Mouse (Mus musculus) liver, embryonic 14.5 days (tissue): ENCODE data around the gene Ago3. TPM values are rescaled to one million over a fixed set of nuclear protein-coding genes. Genes with fewer than 3 reads are reported as not detected.

Experiments used
- ATAC-seq: fragments of 200-750 bp; cut with Nextera tagmentation; 2 replicates; pipeline ENCODE4 v1.8.0; 2017; ENCODE audit warnings: moderate number of reproducible peaks, mild to moderate bottlenecking, moderate library complexity; ENCODE audit not compliant: insufficient read depth
- DNase-seq, 3 experiments: peaks; one replicate each; pipeline ENCODE4 v3.0.0-alpha.2; 2012 to 2013; ENCODE audit warnings: low read depth in 3 of 3, low spot score in 3 of 3
- H3K27ac ChIP-seq: fragments of 300-500 bp; sonication (generic); 2 replicates; pipeline ENCODE4 v1.5.1; 2014; ENCODE audit warnings: moderate library complexity, mild to moderate bottlenecking, control low read depth, inconsistent platforms
- H3K27me3 ChIP-seq: fragments of 300-500 bp; sonication (generic); 2 replicates; pipeline ENCODE4 v1.6.1; 2014; ENCODE audit warnings: mild to moderate bottlenecking, low read length, moderate library complexity; ENCODE audit not compliant: control insufficient read depth, insufficient read depth
- H3K36me3 ChIP-seq: fragments of 300-500 bp; sonication (generic); replicated peaks from 2 replicates; pipeline ENCODE4 v1.6.1; 2014; ENCODE audit warnings: low read depth; ENCODE audit not compliant: control insufficient read depth, insufficient read depth
- H3K4me1 ChIP-seq, 2 experiments: fragments of 200-500 bp in 1 of 2; fragments of 300-500 bp in 1 of 2; sonication (generic) in 1 of 2; replicated peaks; 2 replicates each; pipeline ENCODE4 v1.6.1; 2012 to 2014; ENCODE audit warnings: antibody characterized with exemption in 1 of 2, inconsistent platforms in 1 of 2, low read length in 1 of 2; ENCODE audit not compliant: control insufficient read depth in 2 of 2, insufficient read depth in 2 of 2
- H3K4me2 ChIP-seq: fragments of 300-500 bp; sonication (generic); 2 replicates; pipeline ENCODE4 v1.6.1; 2014; ENCODE audit warnings: low read depth, mild to moderate bottlenecking, control low read depth, moderate library complexity
- H3K4me3 ChIP-seq, 2 experiments: fragments of 200-500 bp in 1 of 2; fragments of 300-500 bp in 1 of 2; sonication (generic) in 1 of 2; 2 replicates each; pipeline ENCODE4 v1.5.1; 2012 to 2014; ENCODE audit warnings: low read depth in 2 of 2, low read length in 2 of 2, mild to moderate bottlenecking in 2 of 2, control low read depth in 1 of 2, inconsistent platforms in 1 of 2, moderate library complexity in 1 of 2; ENCODE audit not compliant: insufficient read depth in 1 of 2
- H3K9ac ChIP-seq: fragments of 300-500 bp; sonication (generic); replicated peaks from 2 replicates; pipeline ENCODE4 v1.6.1; 2014; ENCODE audit warnings: mild to moderate bottlenecking, control low read depth, moderate library complexity
- H3K9me3 ChIP-seq: fragments of 300-500 bp; sonication (generic); 2 replicates; pipeline ENCODE4 v1.6.1; 2016; ENCODE audit warnings: low read length, mixed read lengths; ENCODE audit not compliant: control insufficient read depth
- CTCF ChIP-seq: IDR thresholded peaks from 2 replicates; pipeline ENCODE4 v1.5.1; 2016; ENCODE audit warnings: antibody characterized with exemption, low read depth, control low read depth
- EP300 ChIP-seq: IDR thresholded peaks from 2 replicates; pipeline ENCODE4 v1.6.1; 2016; ENCODE audit warnings: antibody characterized with exemption, low read depth
- WGBS: fragments of 180-500 bp; shearing (Covaris S2); extraction: QIAGEN DNeasy Blood & Tissue Kit; methylation state at CpG from one replicate; pipeline ENCODE4 v1.1.7; 2014; ENCODE audit not compliant: insufficient replicate concordance; 5-methylcytosine and 5-hydroxymethylcytosine counted together
- polyA plus RNA-seq, 2 experiments: library from polyadenylated mRNA; depleted of rRNA in 1 of 2; stranded (reverse) in 1 of 2; unstranded in 1 of 2; fragments of >200 nt; fragmentation: Nextera tagmentation in 1 of 2; extraction: Ambion mirVana in 1 of 2; gene quantifications; 2 replicates each; pipeline versions ENCODE4 v1.2.1 to v1.2.3; 2012 to 2014

Gene Ago3
- polyA plus RNA-seq, 2 experiments: 1.1 to 4.3 TPM

- Histone ChIP-seq H3K27ac (no peak overlapping the region), H3K27me3 (no peaks in the 10 kb centered on the region), H3K4me1 (peaks cover 9 to 13% of the 10 kb centered on the region in 2 experiments; a peak in 3 of 4 replicates), H3K4me2 (no peak overlapping the region), H3K4me3 (no peak overlapping the region), H3K9me3 (no peaks in the 10 kb centered on the region), H3K9ac (no peak overlapping the region), H3K36me3 (no peaks in the 10 kb centered on the region)
- DNase-seq: no peak
- TF ChIP-seq CTCF: no peak
- no peak for TF ChIP-seq EP300
- no peak for ATAC-seq
- 65% methylated on average over 4 of the region's 4 CpGs for WGBS
Measured at GRCm38 (mm10) chr4:126431746-126432145, 2.4 kb upstream of the Ago3 start.

GRCm38 (mm10) chr4:126428682-126429346 lies 542 bp downstream of the Ago3 start:
- TF ChIP-seq CTCF (no peak), EP300 (no peak)
- H3K9ac ChIP-seq: peak overlapping the region; percentile 92
- peak overlapping the region; percentile 78 to 90 for H3K4me3 ChIP-seq
- ATAC-seq: peak; percentile 38; the same call in 1 of the 2 replicates
- H3K9me3 ChIP-seq: no peaks in the 10 kb centered on the region
- no peaks in the 10 kb centered on the region for H3K27me3 ChIP-seq
- H3K4me2 ChIP-seq: peak overlapping the region; percentile 98
- WGBS: 3% methylated on average over 24 of the region's 24 CpGs
- DNase-seq: no peak
- peak overlapping the region; percentile 83 for H3K27ac ChIP-seq
- no peaks in the 10 kb centered on the region for H3K36me3 ChIP-seq
- peaks cover 9 to 13% of the 10 kb centered on the region in 2 experiments; a peak in 3 of 4 replicates for H3K4me1 ChIP-seq

GRCm38 (mm10) chr4:126423866-126424265 lies 5.5 kb downstream of the Ago3 start:
- no peak overlapping the region for H3K4me3 ChIP-seq
- H3K4me1 ChIP-seq: peaks cover 4 to 6% of the 10 kb centered on the region in 2 experiments; a peak in 2 of 4 replicates
- H3K9me3 ChIP-seq: no peaks in the 10 kb centered on the region
- H3K4me2 ChIP-seq: no peak overlapping the region
- H3K36me3 ChIP-seq: no peaks in the 10 kb centered on the region
- no peak overlapping the region for H3K9ac ChIP-seq
- TF ChIP-seq CTCF: no peak
- TF ChIP-seq EP300: no peak
- ATAC-seq: no peak
- 80% methylated on average over 2 of the region's 2 CpGs for WGBS
- no peak overlapping the region for H3K27ac ChIP-seq
- H3K27me3 ChIP-seq: no peaks in the 10 kb centered on the region
- DNase-seq: no peak

GRCm38 (mm10) chr4:126415707-126416106 lies 13.6 kb downstream of the Ago3 start:
- Histone ChIP-seq H3K4me2 (no peak overlapping the region), H3K9ac (no peak overlapping the region), H3K4me1 (no peaks in the 10 kb centered on the region), H3K27me3 (no peaks in the 10 kb centered on the region), H3K27ac (no peak overlapping the region), H3K9me3 (no peaks in the 10 kb centered on the region), H3K36me3 (no peaks in the 10 kb centered on the region), H3K4me3 (no peak overlapping the region)
- TF ChIP-seq CTCF (no peak), EP300 (no peak)
- DNase-seq (no peak), ATAC-seq (no peak)

GRCm38 (mm10) chr4:126412526-126412925 lies 16.8 kb downstream of the Ago3 start:
- 80% methylated on average over 3 of the region's 3 CpGs for WGBS
- Histone ChIP-seq H3K36me3 (no peaks in the 10 kb centered on the region), H3K4me3 (no peak overlapping the region)

More at GRCm38 (mm10) chr4:126412526-126412925, 16.8 kb downstream of the Ago3 start:
- H3K4me1 ChIP-seq: no peaks in the 10 kb centered on the region
- no peaks in the 10 kb centered on the region for H3K27me3 ChIP-seq
- no peak overlapping the region for H3K27ac ChIP-seq
- ATAC-seq (no peak), DNase-seq (no peak)
- no peak overlapping the region for H3K4me2 ChIP-seq
- no peak overlapping the region for H3K9ac ChIP-seq
- TF ChIP-seq CTCF: no peak
- TF ChIP-seq EP300: no peak
- H3K9me3 ChIP-seq: no peaks in the 10 kb centered on the region
